Mouse (Mus musculus): ENCODE data around the gene Src.
A peak's percentile ranks its signal among the peaks of the same experiment; 100 is the strongest.

Gene Src

GRCm38 (mm10) chr2:157447297-157448158 is 29.3 kb downstream of the Src start:
- DNase-seq, result no peak

DNA sequence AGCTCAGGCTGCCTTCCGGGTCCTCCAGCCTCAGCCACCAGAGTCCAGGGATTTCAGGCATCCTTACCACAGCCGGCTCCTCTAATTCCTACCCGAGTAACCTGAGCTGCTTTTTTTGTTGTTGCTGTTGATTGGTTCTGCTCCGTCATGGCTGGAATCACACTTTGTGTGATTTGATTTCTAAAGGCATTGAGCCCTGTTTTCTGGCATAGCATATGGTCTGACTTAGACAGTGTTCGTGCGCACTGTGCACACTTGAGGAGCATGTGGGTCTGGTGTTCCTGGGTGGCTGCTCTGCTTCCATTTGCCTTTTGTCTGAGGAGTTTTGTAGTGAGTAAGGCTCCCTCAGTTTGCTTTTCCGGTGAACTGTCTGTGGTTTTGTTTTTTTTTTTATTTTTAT is 30.1 kb downstream of the Src start:
- no peak for DNase-seq

DNA sequence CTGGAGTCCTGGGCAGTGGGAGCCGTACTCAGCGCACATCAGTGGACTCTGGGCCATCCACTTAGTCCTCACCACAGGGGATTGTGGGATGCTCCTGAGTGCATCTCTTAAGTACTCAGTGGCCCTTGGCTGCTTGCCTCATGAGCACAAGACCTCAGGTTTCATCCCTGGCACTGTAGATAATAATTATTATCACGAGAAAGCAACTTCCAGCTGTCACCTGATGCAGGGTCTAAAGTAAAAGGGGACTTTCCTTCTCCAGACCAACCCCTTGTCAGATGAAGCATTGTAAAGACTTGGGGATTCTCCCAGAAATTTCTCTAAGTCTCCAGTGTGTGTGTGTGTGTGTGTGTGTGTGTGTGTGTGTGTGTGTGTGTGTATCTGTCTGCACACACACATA is 32.7 kb downstream of the Src start:
- DNase-seq, result no peak

GRCm38 (mm10) chr2:157451372-157452040 is 33.3 kb downstream of the Src start:
- DNase-seq, result no peak

DNA sequence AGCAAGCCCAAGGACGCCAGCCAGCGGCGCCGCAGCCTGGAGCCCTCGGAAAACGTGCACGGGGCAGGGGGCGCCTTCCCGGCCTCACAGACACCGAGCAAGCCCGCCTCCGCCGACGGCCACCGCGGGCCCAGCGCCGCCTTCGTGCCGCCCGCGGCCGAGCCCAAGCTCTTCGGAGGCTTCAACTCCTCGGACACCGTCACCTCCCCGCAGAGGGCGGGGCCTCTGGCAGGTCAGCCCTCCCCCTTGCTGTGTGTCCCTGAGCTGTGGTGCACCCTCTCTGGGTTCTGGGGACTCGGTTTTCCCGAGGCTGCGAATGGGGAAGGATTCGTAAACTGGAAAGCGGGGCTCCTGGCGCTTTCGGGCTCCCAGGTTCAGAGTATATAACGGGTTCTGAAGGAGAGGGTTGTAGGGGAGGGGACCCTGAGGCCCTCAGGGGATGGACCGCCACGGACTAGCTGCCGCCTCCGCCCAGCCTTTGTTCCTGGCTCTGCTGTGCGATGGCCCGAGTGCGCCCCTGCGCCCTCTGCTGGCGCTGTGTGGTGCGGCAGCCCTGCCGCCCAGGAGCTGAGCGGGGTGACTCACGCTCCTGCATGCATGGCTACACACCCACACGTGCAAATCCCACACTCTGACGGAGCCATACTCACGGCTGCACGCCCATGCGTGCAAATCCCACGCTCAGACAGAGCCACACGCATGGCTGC is 39.0 kb downstream of the Src start:
- DNase-seq, result peak; percentile 73 to 92

DNA sequence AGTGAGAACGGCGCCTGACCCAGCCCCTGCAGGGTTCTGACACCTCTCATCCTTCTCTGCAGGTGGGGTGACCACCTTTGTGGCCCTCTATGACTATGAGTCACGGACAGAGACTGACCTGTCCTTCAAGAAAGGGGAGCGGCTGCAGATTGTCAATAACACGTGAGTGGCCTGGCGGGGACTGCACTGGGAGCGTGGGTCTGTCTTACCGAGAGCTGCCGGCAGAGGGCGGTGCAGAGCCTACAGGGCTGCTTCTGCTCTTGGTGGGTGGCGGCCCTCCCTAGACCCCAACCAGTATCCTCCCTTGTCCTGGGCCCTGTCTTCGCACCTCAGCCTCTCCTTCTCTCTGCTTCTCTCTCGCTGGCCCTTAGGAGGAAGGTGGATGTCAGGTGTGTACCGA is 40.2 kb downstream of the Src start:
- peak; percentile 43 to 79 for DNase-seq

GRCm38 (mm10) chr2:157459736-157460135 is 41.5 kb downstream of the Src start:
- DNase-seq, result no peak

GRCm38 (mm10) chr2:157462776-157463710 is 44.8 kb downstream of the Src start:
- no peak for DNase-seq

- DNase-seq, result no peak
Observed at GRCm38 (mm10) chr2:157463887-157464745, 45.9 kb downstream of the Src start.

DNA sequence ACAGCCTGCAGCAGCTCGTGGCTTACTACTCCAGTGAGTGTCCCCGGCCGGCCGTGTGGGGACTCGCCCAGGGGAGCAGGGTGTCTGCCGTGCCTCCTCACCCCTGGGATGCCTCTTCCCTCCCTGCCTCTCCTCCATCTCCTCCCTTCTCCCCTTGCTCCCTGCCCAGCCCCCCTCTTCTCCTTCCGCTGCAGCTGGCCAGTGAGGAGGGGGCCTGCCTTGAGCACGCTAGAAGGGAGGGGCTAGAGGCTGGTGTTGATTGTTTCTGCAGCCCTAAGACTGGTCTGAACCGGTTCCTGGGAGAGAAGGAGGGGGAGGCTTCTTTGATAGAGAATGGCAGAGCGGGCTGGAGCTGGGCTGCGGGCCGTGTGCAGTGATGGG is 46.5 kb downstream of the Src start:
- DNase-seq, result no peak

DNA sequence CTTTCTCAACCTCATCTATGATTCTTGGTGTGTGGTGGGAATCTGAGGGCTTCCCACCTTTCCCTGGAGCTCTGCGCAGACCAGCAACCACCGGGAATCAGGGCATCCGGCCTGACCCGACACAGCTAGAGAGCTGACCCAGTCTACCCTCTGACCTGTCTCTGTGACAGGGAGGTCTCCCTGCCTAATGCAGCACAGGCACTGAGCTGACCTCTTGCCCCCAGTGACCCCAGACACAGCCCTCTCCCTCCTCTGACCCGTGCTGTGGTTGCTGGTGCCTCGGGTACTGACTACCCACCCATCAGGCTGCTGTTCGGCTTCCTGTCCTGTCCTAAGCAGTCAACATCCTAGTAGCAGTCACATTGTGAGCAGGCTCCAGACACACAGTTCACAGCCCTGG is 48.6 kb downstream of the Src start:
- DNase-seq, result no peak

GRCm38 (mm10) chr2:157468130-157468796 is 50.0 kb downstream of the Src start:
- DNase-seq, result peak; percentile 18 to 53

DNA sequence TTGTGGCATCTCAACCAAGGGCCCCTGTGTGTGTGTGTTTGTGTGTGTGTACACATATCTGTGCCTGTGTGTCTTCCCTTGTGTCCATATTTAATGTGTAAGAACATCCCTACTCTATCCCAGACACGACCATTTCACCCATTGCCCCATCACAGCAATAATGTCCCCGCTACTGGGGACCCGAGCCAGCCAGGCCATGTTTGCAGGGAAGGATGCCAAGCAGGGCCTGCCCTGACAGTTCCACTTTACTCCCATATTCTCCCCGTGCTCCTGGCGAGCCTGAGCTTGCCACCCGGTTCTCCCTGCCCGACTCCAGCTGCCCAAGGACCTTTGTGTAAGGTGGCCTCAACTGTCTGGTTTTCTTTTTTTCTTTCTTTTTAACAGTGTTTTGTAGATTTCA is 53.0 kb downstream of the Src start:
- DNase-seq, result no peak

DNA sequence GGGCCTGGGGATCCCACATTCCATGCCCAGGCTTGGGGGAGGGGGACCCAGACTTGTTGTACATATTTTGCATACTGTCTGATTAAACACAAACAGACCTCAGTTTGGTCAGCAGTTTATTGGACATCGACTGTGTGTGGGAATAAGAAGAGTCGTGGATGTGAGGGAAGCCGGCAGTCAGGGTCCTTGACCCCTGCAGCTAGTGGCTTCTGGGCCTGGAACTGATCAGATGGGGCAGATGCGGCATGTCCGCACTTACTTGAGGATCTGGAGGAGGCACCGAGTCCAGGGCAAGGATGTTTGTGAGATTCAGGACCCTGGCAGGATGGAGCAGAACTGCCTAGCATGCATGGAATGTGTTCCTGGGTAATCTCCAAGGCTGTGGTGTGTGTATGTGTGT is 53.5 kb downstream of the Src start:
- DNase-seq, result no peak

GRCm38 (mm10) chr2:157472469-157472868 is 54.2 kb downstream of the Src start:
- no peak for DNase-seq

DNA sequence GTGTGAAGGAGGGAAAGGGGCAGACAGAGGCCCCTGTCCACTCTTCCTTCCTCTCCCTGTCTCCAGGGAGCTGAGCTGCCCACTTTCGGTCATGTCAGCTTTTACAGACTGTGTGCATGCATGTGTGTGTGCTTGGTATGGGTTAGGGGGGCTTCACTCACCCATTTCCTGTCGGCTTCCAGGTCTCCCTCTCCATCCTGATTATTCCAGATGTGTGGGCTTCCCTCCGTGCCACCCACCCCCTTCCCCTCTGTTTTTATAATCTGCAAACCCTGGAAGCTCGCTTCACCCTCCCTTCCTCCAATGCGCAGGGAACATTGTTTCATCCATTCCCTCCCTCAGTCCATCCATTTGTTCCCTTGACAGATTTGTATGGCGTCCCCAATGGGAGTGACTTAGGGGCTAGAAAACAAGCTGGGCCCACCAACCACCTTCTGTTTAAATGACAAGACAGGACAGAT is 56.1 kb downstream of the Src start:
- DNase-seq, result no peak

GRCm38 (mm10) chr2:157475437-157476379 is 57.5 kb downstream of the Src start:
- DNase-seq, result no peak

DNA sequence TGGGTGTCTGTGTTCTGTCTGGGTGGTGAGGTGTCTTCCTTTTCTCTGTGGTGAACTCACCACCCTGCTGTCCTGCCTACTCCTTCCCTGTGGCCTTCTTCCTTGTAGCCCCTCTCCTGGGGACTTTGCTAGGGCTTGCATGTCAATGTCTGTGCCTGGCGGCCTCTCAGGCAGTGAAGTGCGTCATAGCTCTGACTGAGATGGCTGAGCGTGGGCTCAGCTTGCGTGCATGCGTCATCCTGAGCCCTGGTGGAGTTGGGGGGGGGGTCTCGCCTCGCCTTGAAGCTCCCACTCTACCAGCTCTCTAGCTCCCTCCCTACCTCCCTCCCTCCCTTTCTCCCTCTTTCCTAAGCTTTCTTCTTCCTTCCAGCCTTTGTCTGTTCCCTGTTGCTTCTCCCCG is 60.4 kb downstream of the Src start:
- no peak for DNase-seq

- DNase-seq, result no peak
Observed at GRCm38 (mm10) chr2:157479858-157480568, 61.8 kb downstream of the Src start.
